Mouse (Mus musculus): ENCODE data around the gene Lnx2. TPM values are rescaled to one million over a fixed set of nuclear protein-coding genes. Genes with fewer than 3 reads are reported as not detected.

Lnx2 gene
- polyA plus RNA-seq, 1 experiment from 2014 or later: 8.1 TPM

DNA sequence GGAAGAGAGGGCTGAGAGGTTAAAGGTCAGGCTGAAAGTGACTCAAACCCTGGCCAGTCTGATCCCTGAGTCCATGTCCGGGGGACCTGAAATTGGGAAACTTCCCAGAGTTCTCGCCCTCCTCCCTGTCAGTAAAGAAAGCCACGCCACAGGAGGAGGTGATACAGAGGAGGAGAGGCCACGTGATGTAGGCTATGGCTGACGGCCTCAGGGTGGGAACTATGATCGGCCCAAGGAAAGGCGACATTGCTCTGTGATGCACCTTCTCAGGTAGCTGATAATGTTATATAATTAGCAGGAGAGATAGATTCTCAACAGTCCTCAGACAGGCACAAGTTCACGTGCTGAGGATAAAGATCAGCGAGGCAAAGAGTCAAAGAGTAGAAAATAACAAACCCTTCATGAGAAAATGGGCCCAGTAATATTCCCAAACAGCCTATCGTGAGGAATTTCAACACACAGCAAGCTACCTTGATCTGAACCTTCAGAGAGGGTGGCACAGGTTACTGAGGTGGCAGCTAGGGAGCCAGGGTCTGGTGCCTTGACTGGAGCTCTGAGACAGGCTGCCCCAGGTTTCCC lies 19.6 kb downstream of the Lnx2 start:
- WGBS: 77% methylated on average over 10 of the region's 10 CpGs
- DNase-seq (ENCODE audit: low spot score) (no peak), ATAC-seq (no peak)
- no peaks in the 10 kb centered on the region for H3K36me3 ChIP-seq (ENCODE audit: control insufficient read depth, insufficient read depth, low read length)
- no peak overlapping the region for H3K9ac ChIP-seq (ENCODE audit: low read length)
- no peak overlapping the region for H3K4me2 ChIP-seq (ENCODE audit: low read length)
- H3K27me3 ChIP-seq (replicated peaks; ENCODE audit: control insufficient read depth, insufficient read depth, low read length): no peaks in the 10 kb centered on the region
- H3K27ac ChIP-seq (ENCODE audit: low read depth, low read length): no peak overlapping the region
- no peaks in the 10 kb centered on the region for H3K9me3 ChIP-seq (replicated peaks; ENCODE audit: control insufficient read depth, low read length)
- no peaks in the 10 kb centered on the region for H3K4me1 ChIP-seq (ENCODE audit: control insufficient read depth, insufficient read depth, low read length)
- H3K4me3 ChIP-seq (ENCODE audit: low read depth, low read length): no peak overlapping the region

DNA sequence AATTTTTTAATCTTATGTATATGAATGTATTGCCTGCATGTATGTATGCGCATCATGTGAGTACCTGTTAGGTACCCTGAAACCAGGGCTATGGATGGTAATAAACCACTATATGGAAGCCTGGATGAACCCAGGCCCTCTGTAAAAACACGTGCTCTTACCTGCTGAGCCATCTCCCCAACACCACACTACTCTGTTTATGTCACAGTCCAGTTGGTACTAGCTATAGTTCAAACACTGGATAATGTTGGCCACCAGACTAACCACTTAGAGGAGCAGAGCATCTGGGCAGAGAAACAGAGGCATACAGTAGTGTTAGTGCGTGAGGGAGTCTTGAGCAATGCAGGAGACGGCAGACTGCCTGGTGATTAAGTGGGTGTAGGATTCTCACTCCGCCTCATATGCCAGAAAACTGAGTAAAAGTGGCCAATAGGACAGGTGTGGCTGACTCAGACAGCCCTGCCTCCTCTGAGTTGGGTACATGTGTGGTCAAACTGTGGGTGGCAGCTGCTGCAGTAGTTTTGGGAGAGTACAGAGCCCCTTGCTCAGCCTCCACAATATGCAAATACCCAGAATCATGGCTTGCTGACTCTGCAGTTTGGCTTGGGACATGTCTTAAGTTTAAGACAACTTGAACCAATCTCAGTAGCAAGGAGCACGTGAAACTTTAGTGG lies 20.7 kb downstream of the Lnx2 start:
- ATAC-seq (no peak), DNase-seq (ENCODE audit: low spot score) (no peak)
- H3K9me3 ChIP-seq (replicated peaks; ENCODE audit: control insufficient read depth, low read length): no peaks in the 10 kb centered on the region
- no peaks in the 10 kb centered on the region for H3K27me3 ChIP-seq (replicated peaks; ENCODE audit: control insufficient read depth, insufficient read depth, low read length)
- no peaks in the 10 kb centered on the region for H3K4me1 ChIP-seq (ENCODE audit: control insufficient read depth, insufficient read depth, low read length)
- no peak overlapping the region for H3K9ac ChIP-seq (ENCODE audit: low read length)
- H3K4me3 ChIP-seq (ENCODE audit: low read depth, low read length): no peak overlapping the region
- no peak overlapping the region for H3K4me2 ChIP-seq (ENCODE audit: low read length)
- WGBS: 89% methylated on average over 6 of the region's 6 CpGs
- H3K36me3 ChIP-seq (ENCODE audit: control insufficient read depth, insufficient read depth, low read length): no peaks in the 10 kb centered on the region
- H3K27ac ChIP-seq (ENCODE audit: low read depth, low read length): no peak overlapping the region

DNA sequence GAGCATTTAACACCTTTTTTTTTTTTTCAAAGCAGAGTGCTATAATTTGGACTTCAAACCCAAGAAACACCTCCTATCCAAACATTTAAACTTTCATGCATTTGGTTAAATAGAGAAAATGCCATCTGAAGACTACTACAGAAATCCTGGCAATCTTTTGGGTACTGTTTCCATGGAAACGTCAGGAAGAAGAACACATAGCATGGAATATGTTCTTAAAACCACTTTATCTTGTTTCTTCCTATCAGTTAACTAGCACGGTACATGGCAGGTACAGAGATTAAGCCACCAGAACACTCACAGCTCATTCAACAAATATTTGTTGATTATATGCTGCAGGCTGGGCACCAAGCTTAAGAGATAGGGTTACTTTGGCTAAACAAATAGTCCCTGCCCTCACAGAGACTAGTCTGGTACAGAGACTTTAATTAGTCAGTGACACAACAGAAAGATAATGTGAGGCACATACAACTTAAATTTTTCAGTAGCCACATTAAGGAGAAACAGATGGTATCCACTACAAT lies 21.6 kb downstream of the Lnx2 start:
- 82% methylated on average over 2 of the region's 2 CpGs for WGBS
- H3K9ac ChIP-seq (ENCODE audit: low read length): no peak overlapping the region
- no peak overlapping the region for H3K4me2 ChIP-seq (ENCODE audit: low read length)
- no peaks in the 10 kb centered on the region for H3K9me3 ChIP-seq (replicated peaks; ENCODE audit: control insufficient read depth, low read length)
- H3K27ac ChIP-seq (ENCODE audit: low read depth, low read length): no peak overlapping the region
- DNase-seq (ENCODE audit: low spot score): peak; percentile 37
- no peak for ATAC-seq
- no peaks in the 10 kb centered on the region for H3K36me3 ChIP-seq (ENCODE audit: control insufficient read depth, insufficient read depth, low read length)
- no peaks in the 10 kb centered on the region for H3K4me1 ChIP-seq (ENCODE audit: control insufficient read depth, insufficient read depth, low read length)
- H3K27me3 ChIP-seq (replicated peaks; ENCODE audit: control insufficient read depth, insufficient read depth, low read length): no peaks in the 10 kb centered on the region
- no peak overlapping the region for H3K4me3 ChIP-seq (ENCODE audit: low read depth, low read length)

DNA sequence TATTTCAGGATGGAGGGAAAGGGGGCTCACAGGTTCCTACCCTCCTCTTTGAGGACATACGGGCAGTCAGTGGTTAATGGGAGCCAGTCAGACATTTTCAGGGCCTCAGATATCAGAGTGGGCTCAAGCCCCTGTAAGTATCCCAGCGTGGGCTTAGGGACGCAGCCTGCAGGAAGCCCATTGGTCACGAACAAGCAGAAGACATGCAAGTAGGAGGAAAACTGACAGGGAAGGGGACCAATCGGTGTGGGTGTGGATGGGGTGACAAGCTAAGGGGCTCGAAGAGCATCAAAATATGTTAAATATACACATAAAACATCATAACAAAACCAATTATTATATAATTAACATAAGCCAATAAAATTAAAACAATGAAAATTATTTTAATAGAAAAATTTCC lies 22.1 kb downstream of the Lnx2 start:
- H3K4me2 ChIP-seq (ENCODE audit: low read length): no peak overlapping the region
- no peak for DNase-seq (ENCODE audit: low spot score)
- H3K27me3 ChIP-seq (replicated peaks; ENCODE audit: control insufficient read depth, insufficient read depth, low read length): no peaks in the 10 kb centered on the region
- H3K9me3 ChIP-seq (replicated peaks; ENCODE audit: control insufficient read depth, low read length): no peaks in the 10 kb centered on the region
- WGBS: 88% methylated on average over 6 of the region's 6 CpGs
- no peak for ATAC-seq
- no peak overlapping the region for H3K4me3 ChIP-seq (ENCODE audit: low read depth, low read length)
- no peaks in the 10 kb centered on the region for H3K4me1 ChIP-seq (ENCODE audit: control insufficient read depth, insufficient read depth, low read length)
- no peak overlapping the region for H3K27ac ChIP-seq (ENCODE audit: low read depth, low read length)
- H3K36me3 ChIP-seq (ENCODE audit: control insufficient read depth, insufficient read depth, low read length): no peaks in the 10 kb centered on the region
- no peak overlapping the region for H3K9ac ChIP-seq (ENCODE audit: low read length)

DNA sequence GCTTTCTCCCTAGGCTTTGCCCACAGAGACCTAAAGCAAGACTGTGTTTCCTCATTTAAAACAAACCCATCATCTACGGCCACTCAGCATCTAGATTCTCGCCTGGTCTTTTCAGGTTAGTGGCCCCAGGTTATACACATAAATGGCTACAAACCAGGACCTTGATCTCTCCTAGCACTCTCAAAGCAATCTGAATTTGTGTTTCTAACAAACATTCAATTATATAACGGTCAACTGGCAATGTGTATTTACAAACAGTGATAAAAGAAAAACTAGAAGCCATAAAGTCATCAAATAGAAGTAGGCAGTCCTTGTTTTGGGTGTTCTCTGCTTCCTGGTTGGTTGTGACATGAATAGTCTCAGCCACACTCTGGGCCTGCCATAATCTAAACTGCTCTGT lies 22.9 kb downstream of the Lnx2 start:
- H3K27ac ChIP-seq (ENCODE audit: low read depth, low read length): no peak overlapping the region
- 88% methylated on average over 3 of the region's 3 CpGs for WGBS
- H3K9me3 ChIP-seq (replicated peaks; ENCODE audit: control insufficient read depth, low read length): no peaks in the 10 kb centered on the region
- no peaks in the 10 kb centered on the region for H3K27me3 ChIP-seq (replicated peaks; ENCODE audit: control insufficient read depth, insufficient read depth, low read length)
- H3K9ac ChIP-seq (ENCODE audit: low read length): no peak overlapping the region
- no peak overlapping the region for H3K4me2 ChIP-seq (ENCODE audit: low read length)
- no peaks in the 10 kb centered on the region for H3K4me1 ChIP-seq (ENCODE audit: control insufficient read depth, insufficient read depth, low read length)
- no peak for DNase-seq (ENCODE audit: low spot score)
- no peak overlapping the region for H3K4me3 ChIP-seq (ENCODE audit: low read depth, low read length)
- H3K36me3 ChIP-seq (ENCODE audit: control insufficient read depth, insufficient read depth, low read length): no peaks in the 10 kb centered on the region
- ATAC-seq: no peak

DNA sequence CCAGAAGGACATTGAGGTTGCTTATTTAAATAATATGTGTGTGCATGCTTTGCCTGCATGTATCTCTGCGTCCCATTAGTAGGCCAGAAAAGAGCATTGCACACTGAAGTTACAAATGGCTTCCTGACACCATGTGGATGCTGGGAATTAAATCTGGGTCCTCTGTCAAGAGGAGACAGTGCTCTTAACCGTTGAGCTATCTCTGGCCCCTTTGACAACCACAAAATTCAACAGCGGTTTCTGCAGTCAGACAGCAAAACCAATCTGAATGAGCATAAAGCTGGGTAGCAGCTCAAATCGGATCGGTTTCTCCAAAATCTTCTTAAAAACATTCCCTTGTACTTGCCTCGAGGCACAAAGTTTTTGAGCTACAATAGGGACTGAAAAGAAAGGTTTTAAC lies 23.3 kb downstream of the Lnx2 start:
- no peaks in the 10 kb centered on the region for H3K27me3 ChIP-seq (replicated peaks; ENCODE audit: control insufficient read depth, insufficient read depth, low read length)
- DNase-seq (ENCODE audit: low spot score): no peak
- H3K9ac ChIP-seq (ENCODE audit: low read length): no peak overlapping the region
- ATAC-seq: no peak
- H3K4me1 ChIP-seq (ENCODE audit: control insufficient read depth, insufficient read depth, low read length): no peaks in the 10 kb centered on the region
- WGBS: 79% methylated on average over 6 of the region's 6 CpGs
- no peak overlapping the region for H3K4me2 ChIP-seq (ENCODE audit: low read length)
- H3K36me3 ChIP-seq (ENCODE audit: control insufficient read depth, insufficient read depth, low read length): no peaks in the 10 kb centered on the region
- H3K4me3 ChIP-seq (ENCODE audit: low read depth, low read length): no peak overlapping the region
- no peaks in the 10 kb centered on the region for H3K9me3 ChIP-seq (replicated peaks; ENCODE audit: control insufficient read depth, low read length)
- H3K27ac ChIP-seq (ENCODE audit: low read depth, low read length): no peak overlapping the region

DNA sequence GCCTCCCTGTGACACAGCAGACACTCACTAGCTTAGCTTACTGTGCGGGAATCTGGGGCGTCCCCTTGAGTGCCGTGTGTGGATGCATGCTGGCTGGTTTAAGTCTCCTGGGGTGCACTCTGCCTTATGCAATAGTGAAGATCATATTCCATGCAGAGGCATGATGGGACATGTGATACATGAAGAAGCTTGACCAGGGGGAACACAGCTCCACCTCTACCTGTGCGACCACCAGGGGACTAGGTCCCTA lies 24.2 kb downstream of the Lnx2 start:
- no peaks in the 10 kb centered on the region for H3K27me3 ChIP-seq (replicated peaks; ENCODE audit: control insufficient read depth, insufficient read depth, low read length)
- WGBS: 78% methylated on average over 4 of the region's 4 CpGs
- DNase-seq (ENCODE audit: low spot score) (no peak), ATAC-seq (no peak)
- no peaks in the 10 kb centered on the region for H3K9me3 ChIP-seq (replicated peaks; ENCODE audit: control insufficient read depth, low read length)
- H3K4me2 ChIP-seq (ENCODE audit: low read length): no peak overlapping the region
- H3K27ac ChIP-seq (ENCODE audit: low read depth, low read length): no peak overlapping the region
- no peak overlapping the region for H3K4me3 ChIP-seq (ENCODE audit: low read depth, low read length)
- H3K36me3 ChIP-seq (ENCODE audit: control insufficient read depth, insufficient read depth, low read length): no peaks in the 10 kb centered on the region
- no peaks in the 10 kb centered on the region for H3K4me1 ChIP-seq (ENCODE audit: control insufficient read depth, insufficient read depth, low read length)
- H3K9ac ChIP-seq (ENCODE audit: low read length): no peak overlapping the region

DNA sequence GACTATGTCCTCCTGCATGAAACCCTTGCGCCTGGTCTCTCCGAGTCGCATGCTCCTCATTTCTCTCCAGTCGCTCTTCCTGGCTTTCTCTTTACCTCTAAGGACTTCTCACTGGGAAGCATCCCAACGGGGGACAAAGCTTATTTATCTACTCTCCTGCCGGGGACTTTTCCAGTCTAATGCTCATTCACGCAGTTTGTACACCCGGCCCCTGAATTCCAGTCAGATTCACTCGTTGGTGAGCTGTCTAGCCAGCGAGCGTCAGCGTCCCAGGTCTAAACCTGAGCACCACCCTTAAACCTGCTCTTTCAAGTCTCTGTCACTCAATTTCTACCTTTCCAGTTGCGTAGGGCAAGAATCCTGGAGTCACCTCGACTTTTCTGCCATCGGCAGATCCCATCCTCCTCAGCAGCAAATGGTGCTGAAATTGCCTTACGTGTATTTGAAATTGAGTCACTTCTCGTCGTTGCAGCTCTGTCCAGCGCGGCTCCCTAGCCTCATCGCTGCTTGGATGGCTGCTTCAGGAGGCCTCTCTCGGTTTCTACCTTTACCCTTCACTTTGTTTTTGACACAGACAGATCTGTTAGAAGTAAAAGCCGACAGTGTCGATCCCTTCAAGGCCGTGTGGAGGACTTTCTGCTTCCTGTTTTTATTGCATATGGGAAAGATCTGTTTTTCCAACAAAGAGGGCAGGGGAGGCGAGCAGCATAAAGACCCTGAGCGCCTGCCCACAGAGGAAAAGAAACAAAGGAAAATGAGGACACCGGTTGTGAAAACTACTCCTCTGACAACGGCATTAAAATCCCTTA lies 24.7 kb downstream of the Lnx2 start:
- Histone ChIP-seq H3K27ac (ENCODE audit: low read depth, low read length) (no peak overlapping the region), H3K4me2 (ENCODE audit: low read length) (no peak overlapping the region), H3K9ac (ENCODE audit: low read length) (no peak overlapping the region), H3K36me3 (ENCODE audit: control insufficient read depth, insufficient read depth, low read length) (no peaks in the 10 kb centered on the region), H3K4me1 (ENCODE audit: control insufficient read depth, insufficient read depth, low read length) (no peaks in the 10 kb centered on the region), H3K27me3 (replicated peaks; ENCODE audit: control insufficient read depth, insufficient read depth, low read length) (no peaks in the 10 kb centered on the region), H3K9me3 (replicated peaks; ENCODE audit: control insufficient read depth, low read length) (no peaks in the 10 kb centered on the region), H3K4me3 (ENCODE audit: low read depth, low read length) (no peak overlapping the region)
- WGBS: 57% methylated on average over 29 of the region's 29 CpGs
- DNase-seq (ENCODE audit: low spot score) (no peak), ATAC-seq (no peak)

All from forebrain, embryonic 14.5 days (tissue).